Mouse (Mus musculus) olfactory bulb, adult 2 months (tissue): ENCODE data around the gene Tmed9.

Experiments used
- CTCF ChIP-seq: fragments of 200-500 bp; IDR thresholded peaks from 2 replicates; pipeline ENCODE4 v1.5.1; 2012; ENCODE audit warnings: low read depth, mild to moderate bottlenecking, low read length, moderate library complexity; ENCODE audit not compliant: insufficient read depth
- POLR2A ChIP-seq: fragments of 200-500 bp; IDR thresholded peaks from 2 replicates; pipeline ENCODE4 v1.6.1; 2012; ENCODE audit warnings: mild to moderate bottlenecking, low read depth, low read length, moderate library complexity; ENCODE audit not compliant: insufficient read depth

DNA sequence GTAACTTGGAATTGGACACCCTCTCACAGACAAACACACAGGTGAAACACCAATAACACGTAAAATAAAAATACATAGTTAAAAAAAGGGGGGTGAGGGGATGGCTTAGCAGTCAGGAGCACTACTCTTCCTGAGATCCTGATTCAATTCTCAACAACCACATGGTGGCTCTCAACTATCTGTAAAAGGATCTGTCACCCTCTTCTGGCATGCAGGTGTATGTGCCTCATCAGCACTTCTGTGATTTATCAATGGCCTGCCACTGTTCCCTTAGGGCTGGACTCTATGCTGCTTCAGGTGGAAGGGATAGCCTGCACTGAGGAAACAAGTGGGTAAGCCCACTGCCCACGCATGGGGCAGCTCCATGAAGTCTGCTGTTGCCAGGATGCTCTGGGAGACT lies 32.6 kb upstream of the Tmed9 start:
- TF ChIP-seq POLR2A (no peak), CTCF (no peak)
